Mouse (Mus musculus): ENCODE measurements around the gene Ear1.
"Not testable (repeated sequence)": the region's sequence is repeated elsewhere in the genome, so short reads cannot be mapped to it uniquely, and the experiment has no call there.

Ear1 gene

GRCm38 (mm10) chr14:43875417-43875816 is at the start of gene Ear1:
Ear1 (minus strand) TSS chr14:43875517.
- in situ Hi-C loops (cut with MboI; ENCODE audit: unreplicated experiment in 2 of 2), result not testable (repeated sequence)

GRCm38 (mm10) chr14:43924688-43925403 is 49.5 kb upstream of the Ear1 start, which contains the start of gene Gm8113:
Gm8113 (plus strand) TSS chr14:43925390.
- in situ Hi-C loops (cut with MboI; ENCODE audit: unreplicated experiment in 2 of 2), result not testable (repeated sequence)

- in situ Hi-C loops (cut with MboI; ENCODE audit: unreplicated experiment in 2 of 2), result not testable (repeated sequence)
Observed at GRCm38 (mm10) chr14:43923459-43923858, 48.1 kb upstream of the Ear1 start, which contains the start of gene Ear10. Ear10 (minus strand) TSS chr14:43923559.

GRCm38 (mm10) chr14:43918214-43918613 is 42.9 kb upstream of the Ear1 start:
- in situ Hi-C loops (cut with MboI; ENCODE audit: unreplicated experiment in 2 of 2), result not testable (repeated sequence)

- in situ Hi-C loops (cut with MboI; ENCODE audit: unreplicated experiment in 2 of 2), result not testable (repeated sequence)
Observed at GRCm38 (mm10) chr14:43898577-43898976, 23.3 kb upstream of the Ear1 start.

GRCm38 (mm10) chr14:43895357-43895756 is 20.0 kb upstream of the Ear1 start:
- in situ Hi-C loops (cut with MboI; ENCODE audit: unreplicated experiment in 2 of 2), result not testable (repeated sequence)

- in situ Hi-C loops (cut with MboI; ENCODE audit: unreplicated experiment in 2 of 2), result not testable (repeated sequence)
Observed at GRCm38 (mm10) chr14:43891288-43891687, 16.0 kb upstream of the Ear1 start.

- in situ Hi-C loops (cut with MboI; ENCODE audit: unreplicated experiment in 2 of 2), result not testable (repeated sequence)
Observed at GRCm38 (mm10) chr14:43886235-43886634, 10.9 kb upstream of the Ear1 start.

GRCm38 (mm10) chr14:43879966-43880545 is 4.7 kb upstream of the Ear1 start:
- in situ Hi-C loops (cut with MboI; ENCODE audit: unreplicated experiment in 2 of 2), result not testable (repeated sequence)

GRCm38 (mm10) chr14:43877789-43878188 is 2.5 kb upstream of the Ear1 start:
- in situ Hi-C loops (cut with MboI; ENCODE audit: unreplicated experiment in 2 of 2), result not testable (repeated sequence)

- in situ Hi-C loops (cut with MboI; ENCODE audit: unreplicated experiment in 2 of 2), result not testable (repeated sequence)
Observed at GRCm38 (mm10) chr14:43874862-43875261, 455 bp downstream of the Ear1 start.

- in situ Hi-C loops (cut with MboI; ENCODE audit: unreplicated experiment in 2 of 2), result not testable (repeated sequence)
Observed at GRCm38 (mm10) chr14:43860522-43860921, 14.8 kb downstream of the Ear1 start.

- in situ Hi-C loops (cut with MboI; ENCODE audit: unreplicated experiment in 2 of 2), result not testable (repeated sequence)
Observed at GRCm38 (mm10) chr14:43859465-43859864, 15.9 kb downstream of the Ear1 start.

GRCm38 (mm10) chr14:43843949-43844573 is 31.3 kb downstream of the Ear1 start:
- in situ Hi-C loops (cut with MboI; ENCODE audit: unreplicated experiment in 2 of 2), result not testable (repeated sequence)

- in situ Hi-C loops (cut with MboI; ENCODE audit: unreplicated experiment in 2 of 2), result not testable (repeated sequence)
Observed at GRCm38 (mm10) chr14:43840976-43841375, 34.3 kb downstream of the Ear1 start.

- in situ Hi-C loops (cut with MboI; ENCODE audit: unreplicated experiment in 2 of 2), result not testable (repeated sequence)
Observed at GRCm38 (mm10) chr14:43835366-43835765, 40.0 kb downstream of the Ear1 start.

- in situ Hi-C loops (cut with MboI; ENCODE audit: unreplicated experiment in 2 of 2), result not testable (repeated sequence)
Observed at GRCm38 (mm10) chr14:43830385-43830784, 44.9 kb downstream of the Ear1 start.

GRCm38 (mm10) chr14:43824176-43824575 is 51.1 kb downstream of the Ear1 start:
- in situ Hi-C loops (cut with MboI; ENCODE audit: unreplicated experiment in 2 of 2), result not testable (repeated sequence)

GRCm38 (mm10) chr14:43821869-43822268 is 53.4 kb downstream of the Ear1 start:
- in situ Hi-C loops (cut with MboI; ENCODE audit: unreplicated experiment in 2 of 2), result not testable (repeated sequence)

- in situ Hi-C loops (cut with MboI; ENCODE audit: unreplicated experiment in 2 of 2), result not testable (repeated sequence)
Observed at GRCm38 (mm10) chr14:43812458-43812857, 62.9 kb downstream of the Ear1 start.

- in situ Hi-C loops (cut with MboI; ENCODE audit: unreplicated experiment in 2 of 2), result not testable (repeated sequence)
Observed at GRCm38 (mm10) chr14:43808142-43808541, 67.2 kb downstream of the Ear1 start.
